Mouse (Mus musculus) stomach, postnatal 0 days (tissue): ENCODE results near the gene Mlana.

ENCODE experiments used
- CTCF ChIP-seq: IDR thresholded peaks from 2 replicates; pipeline ENCODE4 v1.5.1; 2016; ENCODE audit warnings: antibody characterized with exemption, low read depth, mild to moderate bottlenecking, moderate library complexity
- EP300 ChIP-seq: optimal IDR thresholded peaks from 2 replicates; pipeline ENCODE3; 2016; ENCODE audit warnings: antibody characterized with exemption

DNA sequence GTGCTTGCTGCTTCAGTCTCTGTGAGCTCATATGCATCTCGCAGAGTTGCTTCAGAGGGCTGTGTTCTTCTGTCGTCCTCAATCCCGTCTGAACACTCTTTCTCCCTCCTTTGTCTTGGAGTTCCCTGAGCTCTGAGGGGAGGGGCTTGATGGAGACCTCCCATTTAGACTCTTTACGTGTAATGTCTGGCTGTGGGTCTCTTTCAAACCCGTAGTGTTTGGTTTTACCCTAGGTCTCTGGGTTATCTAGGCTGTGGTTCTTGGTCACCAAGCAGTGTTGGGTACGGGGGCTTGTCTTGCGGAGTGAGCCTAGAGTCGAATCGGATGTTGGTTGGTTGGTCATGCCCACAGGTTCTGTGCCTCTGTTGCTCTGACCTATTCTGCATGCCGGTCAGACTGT lies 2.6 kb upstream of the Mlana start:
- TF ChIP-seq CTCF (no peak), EP300 (no peak)
